Mouse (Mus musculus) heart, postnatal 0 days (tissue): ENCODE measurements around the gene Scgb2b17.
"Not testable (repeated sequence)": the region's sequence is repeated elsewhere in the genome, so short reads cannot be mapped to it uniquely, and the experiment has no call there.

Experiments used
- CTCF ChIP-seq: IDR thresholded peaks from 2 replicates; pipeline ENCODE4 v1.5.1; 2016; ENCODE audit warnings: antibody characterized with exemption, control low read depth, low read depth
- EP300 ChIP-seq: IDR thresholded peaks from 2 replicates; pipeline ENCODE4 v1.6.1; 2016; ENCODE audit warnings: antibody characterized with exemption, low read depth

GRCm38 (mm10) chr7:33063149-33063548 lies 6.8 kb upstream of the Scgb2b17 start, which contains the start of gene Scgb1b17:
- not testable (repeated sequence) for TF ChIP-seq CTCF, EP300
